13 mouse cellular contexts compared by ENCODE assay signal in genomic region chr19:5045531-5045930, GRCm38 (mm10). TPM values are rescaled to one million over a fixed set of nuclear protein-coding genes. Genes with fewer than 3 reads are reported as not detected.
"Had no signal": no experiment of that assay in that cellular context is flagged by ENCODE, and none has a peak within 500 bp of the region (broad histone marks: within the 10 kb centered on the region; RNA-seq: fewer than 3 reads in every experiment).

No protein-coding gene starts in this region.

- H3K27ac ChIP-seq: limb, embryonic 13.5 days; liver, embryonic 14.5 days; midbrain, embryonic 13.5 days had no signal

- ATAC-seq: intestine, postnatal 0 days; midbrain, embryonic 13.5 days had no signal

- H3K9me3 ChIP-seq: limb, embryonic 13.5 days; midbrain, embryonic 13.5 days had no signal

- H3K4me3 ChIP-seq: limb, embryonic 13.5 days; midbrain, embryonic 13.5 days had no signal

- H3K9ac ChIP-seq: limb, embryonic 13.5 days; liver, embryonic 14.5 days; midbrain, embryonic 13.5 days had no signal

- DNase-seq: kidney, adult 9 months; kidney, postnatal 10 days; layer of hippocampus, postnatal 36 days; lung, adult 18-20 months; right cerebral cortex, adult 18-20 months; right cerebral cortex, postnatal 25 days; thymus, adult 18-20 months; thymus, postnatal 14 days had no signal

- H3K4me2 ChIP-seq: limb, embryonic 13.5 days; midbrain, embryonic 13.5 days had no signal

RNA-seq across cellular contexts. Expression of gene Brms1, which starts 4.4 kb away (rescaled TPM):
- total RNA-seq: midbrain, postnatal 0 days had no signal

RNA-seq across cellular contexts. Expression of gene AC124502.3, which starts 6.8 kb away (rescaled TPM):
- polyA plus RNA-seq: intestine, postnatal 0 days had no signal
